Mouse (Mus musculus) gastrocnemius, adult 2 months (tissue): ENCODE data around the gene Pi4k2a. TPM values are rescaled to one million over a fixed set of nuclear protein-coding genes. Genes with fewer than 3 reads are reported as not detected.
A peak's percentile ranks its signal among the peaks of the same experiment; 100 is the strongest.

ENCODE experiments used
- DNase-seq: peaks from one replicate; pipeline ENCODE4 v3.0.0; 2022
- H3K27ac ChIP-seq: fragments of 200-600 bp; 2 replicates; pipeline ENCODE4 v1.8.1; 2022; ENCODE audit warnings: mild to moderate bottlenecking
- H3K4me3 ChIP-seq: fragments of 200-600 bp; 2 replicates; pipeline ENCODE4 v1.8.1; 2022; ENCODE audit warnings: mild to moderate bottlenecking, moderate library complexity
- CTCF ChIP-seq: fragments of 200-600 bp; IDR thresholded peaks from 2 replicates; pipeline ENCODE4 v1.8.1; 2022; ENCODE audit warnings: antibody characterized with exemption, mild to moderate bottlenecking, moderate library complexity
- intact Hi-C: fragments of 180-260 bp; cut with DNase I; formaldehyde crosslinking; loops from one replicate; pipeline ENCODE4 v1.15.1; 2025
- total RNA-seq, 2 experiments: library from RNA; stranded (reverse); gene quantifications; 2 replicates each; pipeline ENCODE4 v1.2.3; 2021

The Pi4k2a gene
- total RNA-seq, 2 experiments from 2014 or later = 11.9 to 12.8 TPM

DNA sequence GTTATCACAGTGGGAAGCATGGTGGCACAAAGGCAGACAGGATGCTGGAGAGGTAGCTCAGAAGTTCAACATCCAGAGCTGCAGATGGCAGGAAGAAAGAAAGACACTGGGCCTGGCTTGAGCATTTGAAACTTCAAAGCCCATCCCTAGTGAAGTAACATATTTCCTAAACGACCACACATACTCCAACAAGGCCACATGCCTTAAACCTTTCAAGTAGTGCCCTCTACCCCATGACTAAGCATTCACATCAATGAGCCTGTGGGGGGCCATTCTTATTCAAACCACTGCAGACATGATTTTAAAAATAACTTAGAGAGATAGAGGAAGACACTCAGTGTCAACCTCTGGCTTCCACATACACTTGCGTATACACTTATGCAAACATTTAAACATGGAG lies 52.5 kb downstream of the Pi4k2a start:
- intact Hi-C loops = no loop called here
- no peak for DNase-seq
- Histone ChIP-seq H3K4me3 (no peak overlapping the region), H3K27ac (no peak overlapping the region)
- TF ChIP-seq CTCF = no peak

DNA sequence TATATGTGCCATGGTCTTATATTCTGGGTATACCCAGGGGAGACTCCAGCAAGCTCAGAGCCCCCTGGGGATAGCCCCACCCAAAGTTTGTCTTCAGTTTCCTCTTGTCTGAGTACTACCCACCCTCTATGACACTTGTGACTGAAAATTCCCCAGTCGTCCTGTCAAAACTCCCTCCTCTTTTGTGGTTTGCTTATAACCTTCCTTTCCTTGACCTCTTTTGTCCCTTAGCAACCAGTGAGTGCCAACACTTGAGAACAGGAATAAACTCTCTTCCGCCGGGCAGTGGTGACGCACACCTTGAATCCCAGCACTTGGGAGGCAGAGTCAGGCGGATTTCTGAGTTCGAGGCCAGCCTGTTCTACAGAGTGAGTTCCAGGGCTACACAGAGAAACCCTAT lies 53.8 kb downstream of the Pi4k2a start:
- no peak for TF ChIP-seq CTCF
- Histone ChIP-seq H3K4me3 (no peak overlapping the region), H3K27ac (peak overlapping the region; percentile 95)
- intact Hi-C loops = no loop called here
- DNase-seq = no peak

- TF ChIP-seq CTCF = peak; percentile 82
- H3K27ac ChIP-seq = peak overlapping the region; percentile 95
These were observed 54.4 kb downstream of the Pi4k2a start for GRCm38 (mm10) chr19:42144541-42145167.

GRCm38 (mm10) chr19:42145210-42145609 lies 54.9 kb downstream of the Pi4k2a start:
- DNase-seq = no peak
- Histone ChIP-seq H3K4me3 (no peak overlapping the region), H3K27ac (peak overlapping the region; percentile 95)
- no peak for TF ChIP-seq CTCF
- intact Hi-C loops = no loop called here

More at GRCm38 (mm10) chr19:42144541-42145167, 54.4 kb downstream of the Pi4k2a start:
- intact Hi-C loops = no loop called here
- DNase-seq = peak; percentile 90
- no peak overlapping the region; the same call in 1 of the 2 replicates for H3K4me3 ChIP-seq

DNA sequence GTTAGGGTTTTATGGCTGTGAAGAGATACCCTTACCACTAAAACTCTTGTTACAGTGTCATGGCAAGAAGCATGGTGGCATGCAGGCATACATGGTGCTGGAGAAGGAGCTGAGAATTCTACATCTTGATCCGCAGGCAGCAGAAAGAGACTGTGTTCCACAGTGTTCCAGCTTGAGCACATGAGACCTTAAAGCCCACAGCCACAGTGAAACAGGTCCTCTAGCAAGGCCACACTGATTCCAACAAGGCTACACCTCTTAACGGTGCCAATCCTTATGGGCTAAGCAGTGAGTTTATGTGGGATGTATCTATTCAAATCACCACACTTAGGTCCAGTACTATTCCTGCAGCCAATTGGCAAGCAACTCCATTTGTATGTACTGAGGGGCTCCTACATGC lies 55.5 kb downstream of the Pi4k2a start:
- Histone ChIP-seq H3K4me3 (no peak overlapping the region), H3K27ac (peak overlapping the region; percentile 95)
- intact Hi-C loops = no loop called here
- no peak for TF ChIP-seq CTCF
- no peak for DNase-seq

DNA sequence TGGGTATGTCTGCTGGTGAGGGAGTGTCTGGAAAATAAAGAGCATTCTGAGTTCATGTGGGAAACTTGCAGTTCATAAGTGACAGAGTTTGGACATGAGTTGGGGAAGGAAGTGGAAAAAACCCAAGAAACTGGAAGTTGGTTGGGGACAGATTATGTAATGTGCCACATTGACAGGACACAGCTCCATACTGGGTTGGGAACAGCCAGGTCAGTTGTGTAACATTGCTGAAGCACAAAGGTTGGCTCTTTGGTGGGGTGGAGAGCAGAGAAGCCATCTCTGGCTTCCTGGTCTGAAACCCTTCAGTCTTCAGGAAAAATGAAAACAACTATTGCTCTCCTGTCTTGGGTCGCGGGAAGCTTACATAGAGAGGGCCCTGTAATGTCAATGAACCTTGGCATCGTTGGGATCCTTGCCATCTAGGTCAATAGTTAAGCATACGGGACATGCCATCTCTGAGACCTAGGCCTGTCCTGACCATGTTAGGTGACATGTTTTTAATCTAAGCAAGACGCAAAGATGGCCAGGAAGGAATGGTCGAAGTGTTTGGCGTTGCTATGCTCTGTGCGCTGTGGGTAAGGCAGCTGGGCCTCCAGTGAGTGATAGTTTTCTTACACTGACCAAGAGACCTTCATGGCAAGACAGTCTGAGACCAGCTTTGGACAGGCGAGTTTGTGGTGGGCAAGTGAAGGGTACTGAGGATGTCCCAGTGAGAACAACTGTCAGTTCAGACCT lies 56.2 kb downstream of the Pi4k2a start:
- DNase-seq = no peak
- TF ChIP-seq CTCF = no peak
- intact Hi-C loops = no loop called here
- Histone ChIP-seq H3K4me3 (peak overlapping the region; percentile 90), H3K27ac (peak overlapping the region; percentile 95)

DNA sequence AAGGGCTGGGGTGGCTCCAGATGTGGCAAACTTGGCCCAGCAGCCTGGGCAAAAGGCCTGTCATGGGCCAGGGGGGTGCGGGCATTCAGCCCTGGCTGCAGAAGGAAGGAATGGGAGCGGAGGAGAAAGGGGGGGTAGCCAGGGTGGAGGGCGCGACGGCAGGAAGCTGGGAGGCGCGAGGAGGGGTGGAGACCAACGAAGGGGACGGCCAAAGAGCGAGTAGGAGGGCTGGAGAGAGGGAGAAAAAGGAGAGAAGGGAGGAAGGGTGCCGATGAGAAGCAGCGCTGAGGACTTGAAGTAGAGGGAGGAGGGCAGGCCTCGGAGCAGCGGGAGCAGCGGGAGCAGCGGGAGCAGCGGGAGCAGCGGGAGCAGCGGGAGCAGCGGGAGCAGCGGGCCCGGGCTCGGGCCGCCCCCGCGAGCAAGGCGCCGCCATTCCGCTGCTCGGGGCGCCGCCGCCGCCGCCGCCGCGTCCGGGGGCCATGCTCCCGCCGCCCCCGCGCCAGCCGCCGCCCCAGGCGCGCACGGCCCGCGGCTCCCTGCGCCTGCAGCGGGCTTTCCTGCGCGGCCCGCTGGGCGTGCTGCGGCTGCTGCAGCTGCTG lies 57.0 kb downstream of the Pi4k2a start, which contains the start of gene Marveld1:
Marveld1 (plus strand) TSS at position 231 of the 599 bp plus-strand sequence.
- intact Hi-C loops = no loop called here
- no peak for TF ChIP-seq CTCF
- DNase-seq = peak; percentile 87
- H3K4me3 ChIP-seq = peak within 1 kb of the TSS; percentile 90
- H3K27ac ChIP-seq = peak within 1 kb of the TSS; percentile 95

DNA sequence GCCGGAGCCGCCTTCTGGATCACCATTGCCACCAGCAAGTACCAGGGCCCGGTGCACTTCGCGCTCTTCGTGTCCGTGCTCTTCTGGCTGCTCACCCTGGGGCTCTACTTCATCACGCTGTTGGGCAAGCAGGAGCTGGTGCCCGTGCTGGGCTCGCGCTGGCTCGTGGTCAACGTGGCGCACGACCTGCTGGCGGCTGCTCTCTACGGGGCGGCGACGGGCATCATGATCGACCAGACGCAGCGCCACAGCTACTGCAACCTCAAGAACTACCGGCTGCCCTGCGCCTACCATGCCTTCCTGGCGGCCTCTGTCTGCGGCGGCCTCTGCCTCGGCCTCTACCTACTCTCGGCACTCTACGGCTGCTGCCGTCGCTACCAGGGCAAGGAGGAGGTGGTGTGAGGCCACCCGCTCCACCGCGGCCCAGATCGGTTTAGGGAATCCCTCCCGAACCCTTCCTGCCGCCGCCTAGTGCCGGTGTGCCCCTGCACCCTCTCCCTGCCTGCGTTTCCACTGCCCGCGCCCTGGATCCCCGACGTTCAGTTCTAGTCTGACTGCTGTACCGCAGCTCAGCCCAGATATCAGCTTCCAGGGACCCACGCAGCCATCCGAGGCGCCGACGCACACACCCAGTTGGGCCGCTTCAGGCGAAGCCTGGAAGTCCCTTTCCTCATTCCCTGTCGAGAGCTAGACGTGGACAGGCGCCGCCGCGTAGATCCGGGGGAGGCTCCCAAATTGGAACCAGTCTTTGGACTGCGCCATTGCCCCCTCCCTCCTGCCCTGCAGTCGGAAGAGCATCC lies 57.7 kb downstream of the Pi4k2a start:
- TF ChIP-seq CTCF = no peak
- peak; percentile 84 for DNase-seq
- intact Hi-C loops = loop anchor here (2.0 kb wide), 1 partner anchor 19 kb away; no protein-coding TSS in a partner anchor
- Histone ChIP-seq H3K4me3 (peak overlapping the region; percentile 90), H3K27ac (peak overlapping the region; percentile 95)

DNA sequence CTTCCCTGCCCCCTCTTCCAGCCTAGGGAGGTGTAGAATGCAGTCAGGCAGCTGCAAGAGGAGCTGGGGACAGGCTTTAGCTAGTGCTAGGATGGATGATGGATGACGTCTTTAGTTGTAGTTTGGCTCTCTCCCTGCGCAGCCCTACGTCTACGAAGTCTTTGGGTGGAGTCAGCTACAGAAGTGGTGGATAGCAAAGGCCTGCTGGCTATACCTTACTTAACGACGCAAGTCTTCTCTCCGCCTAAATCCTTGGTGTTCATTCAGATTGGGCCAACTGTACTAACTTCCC lies 58.2 kb downstream of the Pi4k2a start:
- intact Hi-C loops = loop anchor here (2.0 kb wide), 1 partner anchor 18 kb away; no protein-coding TSS in a partner anchor
- no peak for DNase-seq
- peak overlapping the region; percentile 95 for H3K27ac ChIP-seq
- TF ChIP-seq CTCF = no peak
- peak overlapping the region; percentile 90 for H3K4me3 ChIP-seq

DNA sequence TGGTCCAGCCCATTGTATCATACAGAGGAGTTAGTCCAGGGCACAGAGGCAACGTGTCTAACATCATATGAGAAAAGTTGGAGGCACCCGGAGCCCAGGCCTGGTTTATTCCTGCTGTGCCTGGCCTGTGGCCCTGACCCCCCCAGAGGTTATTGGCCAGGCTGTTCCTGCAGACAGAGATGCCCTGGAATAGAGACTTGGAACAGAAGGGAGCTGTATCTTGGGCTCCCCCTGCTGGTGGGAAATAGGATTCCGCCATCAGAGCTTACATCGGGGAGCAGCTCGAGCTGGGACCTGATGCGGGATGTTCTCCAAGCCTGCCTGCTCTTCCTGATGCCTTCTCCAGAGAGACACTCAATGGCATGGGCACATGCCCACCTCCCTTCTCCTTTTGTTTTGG lies 61.7 kb downstream of the Pi4k2a start:
- peak; percentile 97; the same call in 1 of the 2 replicates for TF ChIP-seq CTCF
- DNase-seq = peak; percentile 90
- peak overlapping the region; percentile 16; the same call in 1 of the 2 replicates for H3K4me3 ChIP-seq
- intact Hi-C loops = loop anchor here (5.0 kb wide), 1 partner anchor 115 kb away; the partner anchor contains the start of gene Ankrd2
- peak overlapping the region; percentile 77 for H3K27ac ChIP-seq

- Histone ChIP-seq H3K4me3 (no peak overlapping the region), H3K27ac (no peak overlapping the region)
- TF ChIP-seq CTCF = no peak
- DNase-seq = no peak
- intact Hi-C loops = no loop called here
These were observed 67.4 kb downstream of the Pi4k2a start for GRCm38 (mm10) chr19:42157493-42158237.
